Mouse (Mus musculus) erythroid progenitor cell, adult 5-6 weeks (primary cell): ENCODE measurements around the gene Hfe2. TPM values are rescaled to one million over a fixed set of nuclear protein-coding genes. Genes with fewer than 3 reads are reported as not detected.

Experiments used
- ATAC-seq: replicated peaks from 2 replicates; pipeline ENCODE4 v1.8.0; 2016; ENCODE audit warnings: moderate number of reproducible peaks, mild to moderate bottlenecking, moderate TSS enrichment, inconsistent platforms; ENCODE audit not compliant: poor library complexity, low FRiP score, severe bottlenecking
- total RNA-seq, 2 experiments: library from RNA; stranded (forward) in 1 of 2; stranded (reverse) in 1 of 2; fragments of 150-400 nt in 1 of 2; fragments of 186-747, 209-891 nt in 1 of 2; gene quantifications; 2 replicates each; pipeline versions ENCODE4 v1.2.3 to v1.2.4; 2015 to 2017; ENCODE audit warnings: low replicate concordance in 2 of 2

Hfe2 gene
- total RNA-seq, 2 experiments from 2014 or later: not detected

- no peak for ATAC-seq
Observed at GRCm38 (mm10) chr3:96555041-96555596, 30.1 kb downstream of the Hfe2 start.

GRCm38 (mm10) chr3:96555999-96556614 lies 31.1 kb downstream of the Hfe2 start:
- ATAC-seq: no peak

DNA sequence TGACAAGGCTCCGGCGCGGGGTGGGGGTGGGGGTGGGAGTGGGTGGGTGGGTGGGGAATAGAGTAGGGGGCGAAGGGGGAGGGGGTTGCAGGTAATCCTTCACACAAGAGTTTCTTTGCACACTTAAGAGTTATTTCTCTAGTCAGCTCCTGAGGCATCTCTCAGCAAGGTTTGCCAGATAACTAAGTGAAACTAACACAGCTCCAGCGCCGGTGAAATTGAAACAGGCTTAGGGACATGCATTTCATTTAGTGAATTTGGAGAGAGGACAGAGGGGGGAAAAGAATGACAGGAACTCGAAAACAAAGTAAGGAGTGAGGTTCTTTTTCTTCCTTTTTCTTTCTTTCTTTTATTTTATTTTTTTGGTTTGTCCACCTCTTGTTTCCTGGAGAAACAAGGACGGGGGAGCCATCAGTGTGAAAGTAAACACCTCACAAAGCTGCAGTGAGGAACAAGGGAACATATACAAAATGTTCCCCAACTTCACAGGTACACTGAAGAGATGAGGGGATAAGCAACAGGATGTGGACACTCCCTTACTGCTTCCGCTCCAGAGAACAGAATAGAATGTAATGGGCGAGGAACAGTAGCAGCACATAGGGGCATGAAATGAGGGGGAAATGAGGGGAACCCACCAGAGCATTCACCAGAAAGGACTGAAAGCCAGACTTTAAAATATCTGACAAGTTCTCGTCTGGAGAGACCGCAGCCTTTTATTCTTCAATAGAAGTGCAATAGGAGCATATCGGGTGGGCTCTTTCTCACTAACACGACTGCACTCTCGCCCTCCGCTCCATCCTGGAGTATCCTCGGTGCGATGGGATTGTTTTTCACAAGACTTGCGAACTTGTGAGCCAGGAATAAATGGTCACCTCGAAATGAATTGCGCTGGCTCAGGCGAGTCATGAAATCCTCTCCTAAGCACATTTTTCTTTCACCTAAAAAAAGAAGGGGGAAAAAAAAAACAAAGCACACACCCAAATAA lies 32.0 kb downstream of the Hfe2 start:
- peak; percentile 45; the same call in 1 of the 2 replicates for ATAC-seq

- peak; percentile 90 for ATAC-seq
Observed at GRCm38 (mm10) chr3:96557694-96558093, 32.7 kb downstream of the Hfe2 start, which contains the start of gene Txnip. Txnip (plus strand) TSS chr3:96557957.

GRCm38 (mm10) chr3:96558159-96558558 lies 33.2 kb downstream of the Hfe2 start:
- ATAC-seq: peak; percentile 35

DNA sequence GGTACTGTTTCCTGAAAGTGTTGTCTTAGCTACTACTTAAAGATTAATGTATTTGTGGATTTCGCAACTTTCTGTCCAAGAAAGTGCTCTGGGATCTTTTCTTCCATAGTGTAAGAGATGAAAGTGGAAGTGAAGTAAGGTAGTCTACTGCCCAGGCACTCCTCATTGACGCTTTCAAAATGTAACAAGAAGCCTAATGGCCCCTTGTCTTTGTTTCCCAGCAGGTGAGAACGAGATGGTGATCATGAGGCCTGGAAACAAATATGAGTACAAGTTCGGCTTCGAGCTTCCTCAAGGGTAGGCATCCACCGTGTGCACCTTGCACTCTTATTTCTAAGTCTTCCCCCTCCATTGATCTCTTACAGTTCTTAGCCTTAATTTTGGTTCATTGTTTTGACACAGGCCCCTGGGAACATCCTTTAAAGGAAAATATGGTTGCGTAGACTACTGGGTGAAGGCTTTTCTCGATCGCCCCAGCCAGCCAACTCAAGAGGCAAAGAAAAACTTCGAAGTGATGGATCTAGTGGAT lies 33.8 kb downstream of the Hfe2 start:
- no peak for ATAC-seq

DNA sequence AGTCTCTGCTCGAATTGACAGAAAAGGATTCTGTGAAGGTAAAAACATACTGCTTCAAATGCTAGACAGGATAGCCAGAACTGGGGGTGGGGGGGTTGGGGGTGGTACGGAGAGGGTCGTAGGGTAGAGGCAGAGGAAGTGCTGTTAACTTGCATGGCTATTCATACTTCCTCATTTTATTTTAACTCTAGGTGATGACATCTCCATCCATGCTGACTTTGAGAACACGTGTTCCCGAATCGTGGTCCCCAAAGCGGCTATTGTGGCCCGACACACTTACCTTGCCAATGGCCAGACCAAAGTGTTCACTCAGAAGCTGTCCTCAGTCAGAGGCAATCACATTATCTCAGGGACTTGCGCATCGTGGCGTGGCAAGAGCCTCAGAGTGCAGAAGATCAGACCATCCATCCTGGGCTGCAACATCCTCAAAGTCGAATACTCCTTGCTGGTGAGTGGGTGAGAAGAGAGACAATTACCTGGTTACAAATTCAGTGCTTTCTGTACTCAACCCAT lies 34.5 kb downstream of the Hfe2 start:
- no peak for ATAC-seq

- 0 out of 2 replicates have a peak, but pooled peaks have one; percentile 29 for ATAC-seq
Observed at GRCm38 (mm10) chr3:96559911-96560850, 35.2 kb downstream of the Hfe2 start.

- no peak for ATAC-seq
Observed at GRCm38 (mm10) chr3:96560881-96561668, 36.1 kb downstream of the Hfe2 start.

DNA sequence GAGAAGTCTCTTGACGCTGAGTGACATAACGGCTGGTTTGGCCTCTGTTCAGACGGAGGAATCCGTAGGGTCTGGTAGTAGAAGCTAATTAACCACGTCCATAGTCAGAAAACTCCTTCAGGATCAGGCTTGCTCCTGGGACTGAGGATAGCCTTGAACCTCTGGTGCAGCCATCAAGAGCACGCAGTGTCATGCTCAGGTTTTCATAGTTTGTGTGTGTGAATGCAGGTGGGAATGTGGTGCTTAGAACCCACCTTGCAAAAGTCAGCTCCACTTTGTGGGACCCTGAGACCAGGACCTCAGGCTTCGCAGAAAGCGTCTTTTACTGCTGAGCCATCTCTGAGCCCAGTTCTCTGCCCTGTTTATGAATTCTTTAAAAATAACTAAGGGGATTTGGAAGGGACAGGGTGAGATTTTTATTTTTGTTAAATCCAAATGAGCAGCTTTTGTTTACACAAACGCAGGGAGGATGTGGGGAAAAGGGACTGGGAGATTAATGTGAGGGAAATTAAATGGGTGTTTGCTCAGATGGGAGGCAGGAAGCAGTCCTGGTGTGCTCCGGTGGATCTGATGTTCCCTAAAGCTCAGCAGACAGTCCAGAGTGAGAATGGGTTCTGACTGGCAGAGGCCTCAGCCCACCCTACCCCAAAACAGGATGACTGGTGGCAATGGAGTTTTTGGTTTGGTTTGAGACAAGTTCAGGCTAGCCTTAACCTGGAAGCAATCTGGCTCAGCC lies 37.1 kb downstream of the Hfe2 start:
- ATAC-seq: no peak

- ATAC-seq: no peak
Observed at GRCm38 (mm10) chr3:96563267-96563666, 38.3 kb downstream of the Hfe2 start.

- no peak for ATAC-seq
Observed at GRCm38 (mm10) chr3:96563911-96564632, 39.1 kb downstream of the Hfe2 start.

DNA sequence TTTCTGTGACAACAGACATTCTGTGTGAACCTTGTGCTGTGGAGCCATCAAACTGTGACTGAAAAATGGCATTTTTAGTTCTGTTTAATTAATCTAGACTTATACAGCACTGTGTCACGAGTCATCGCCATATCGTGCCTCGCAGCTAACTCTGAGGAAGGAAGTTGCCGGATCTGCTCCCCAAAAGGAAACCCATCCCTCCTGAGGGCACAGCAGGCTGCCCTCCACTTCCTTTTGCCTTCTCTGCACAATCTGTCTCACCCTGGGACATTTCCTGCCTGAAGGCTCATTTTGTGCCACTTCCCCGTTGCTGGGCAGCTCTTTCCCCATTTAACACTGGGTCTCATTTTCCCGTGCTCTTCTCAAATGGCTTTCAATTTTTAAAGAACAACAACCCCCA lies 39.7 kb downstream of the Hfe2 start:
- no peak for ATAC-seq

DNA sequence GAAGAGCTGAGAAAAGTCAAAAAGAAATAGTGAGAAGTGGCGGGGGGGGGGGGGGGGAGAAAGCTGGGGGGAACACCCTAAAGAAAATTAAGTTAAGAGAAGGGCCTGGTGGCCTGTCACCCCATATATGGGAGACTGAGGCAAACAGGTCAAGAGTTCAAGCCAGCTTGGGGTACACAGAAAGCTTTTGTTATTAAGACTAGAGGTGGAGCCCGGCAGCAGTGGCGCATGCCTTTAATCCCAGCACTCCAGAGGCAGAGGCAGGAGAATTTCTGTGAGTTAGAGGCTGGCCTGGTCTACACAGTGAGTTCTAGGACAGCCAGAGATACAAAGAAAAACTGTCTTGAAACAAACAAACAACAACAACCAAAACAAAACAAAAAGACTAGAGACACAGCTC lies 40.1 kb downstream of the Hfe2 start:
- ATAC-seq: no peak

DNA sequence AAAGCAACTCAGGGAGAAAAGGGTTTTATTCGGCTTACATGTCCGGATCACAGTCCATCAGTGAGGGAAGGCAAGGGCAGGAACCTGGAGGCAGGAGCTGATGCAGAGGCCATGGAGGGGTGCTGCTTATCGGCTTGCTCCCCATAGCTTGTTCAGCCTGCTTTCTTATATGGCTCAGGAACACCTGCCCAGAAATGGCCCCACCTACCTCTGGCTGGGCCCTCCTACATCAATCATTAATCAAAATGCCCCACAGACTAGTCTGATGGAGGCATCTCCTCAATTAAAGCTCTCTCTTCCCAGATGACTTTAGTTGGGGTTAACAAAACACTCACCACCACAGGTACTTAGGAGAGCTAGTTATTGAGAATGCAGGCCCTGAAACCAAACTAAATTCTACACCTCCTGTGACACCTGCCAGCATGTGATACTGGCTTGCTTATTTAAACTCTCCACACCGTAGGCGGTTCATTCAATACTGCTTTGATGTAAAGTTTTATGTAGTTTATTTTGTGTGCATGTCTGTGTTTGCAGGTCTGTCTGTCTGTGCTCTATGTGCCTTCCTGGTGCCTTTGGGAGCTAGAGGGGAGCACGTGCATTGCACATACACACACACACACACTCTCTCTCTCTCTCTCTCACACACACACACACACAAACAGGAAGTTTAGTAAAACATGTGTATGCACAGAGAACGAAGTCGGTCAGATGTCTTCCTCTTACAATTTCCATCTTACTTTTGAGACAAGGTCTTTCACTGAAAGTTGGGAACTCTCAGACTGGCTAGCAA lies 41.9 kb downstream of the Hfe2 start:
- ATAC-seq: no peak

DNA sequence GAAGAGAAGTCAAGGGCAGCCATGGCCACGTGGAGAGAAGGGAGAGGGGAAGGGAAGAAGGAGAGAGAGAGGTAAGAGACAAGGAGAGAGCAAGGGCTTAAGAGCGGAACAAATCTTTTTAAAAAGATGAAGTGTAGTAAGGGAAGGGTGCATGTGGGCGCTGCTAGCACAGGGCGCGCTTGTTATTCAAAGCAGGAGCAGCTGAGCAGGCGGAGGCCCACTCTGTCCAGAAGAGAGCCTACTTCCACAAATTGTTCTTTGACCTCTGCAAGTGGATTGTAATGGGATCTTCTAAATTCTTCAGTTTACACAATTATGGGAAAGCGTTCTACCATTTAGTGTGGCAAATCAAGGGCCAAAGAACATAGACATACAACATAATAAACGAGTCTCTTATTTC lies 43.6 kb downstream of the Hfe2 start:
- ATAC-seq: no peak
